Mouse (Mus musculus): Measurements from ENCODE around the gene Zfr.
"Not testable (repeated sequence)": the region's sequence is repeated elsewhere in the genome, so short reads cannot be mapped to it uniquely, and the experiment has no call there.

The Zfr gene

DNA sequence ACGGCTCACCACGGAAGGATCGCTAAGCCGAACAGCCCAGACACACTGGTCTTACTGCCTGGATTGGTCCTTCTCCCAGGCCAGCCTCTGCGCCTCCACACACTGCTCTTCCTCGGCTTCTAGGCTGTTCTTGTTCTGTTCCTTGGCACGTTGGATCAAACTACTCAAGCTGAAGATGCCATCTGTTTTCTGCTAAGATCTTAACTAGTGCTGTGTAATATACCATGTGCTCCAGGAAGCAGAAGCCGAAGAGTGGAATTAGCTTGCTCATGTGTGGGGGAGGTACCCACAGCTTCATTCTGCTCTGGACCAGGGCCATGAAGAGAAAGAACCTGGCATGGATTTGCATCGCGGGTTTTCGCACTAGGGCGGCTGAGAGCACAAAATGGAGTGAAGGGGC lies 11.2 kb upstream of the Zfr start:
- no peak for DNase-seq (ENCODE audit: low spot score)

DNA sequence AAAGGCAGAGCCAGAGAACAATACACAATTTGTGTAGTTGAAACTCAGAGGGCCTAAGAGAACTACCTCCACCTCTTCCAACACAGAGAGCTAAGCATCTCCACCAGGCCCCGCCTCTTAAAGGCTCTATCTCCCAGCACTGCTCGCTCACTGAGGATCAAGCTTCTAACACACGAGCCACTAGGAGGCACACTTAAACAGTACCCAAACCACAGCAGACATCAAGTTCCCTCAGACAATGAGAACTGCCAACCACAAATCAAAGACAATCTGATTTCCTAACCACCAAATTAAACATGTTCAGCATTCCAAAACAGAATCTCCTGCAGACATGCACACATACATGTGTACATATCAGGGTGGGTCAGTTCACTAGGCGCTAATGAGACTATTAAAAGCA lies 9.4 kb upstream of the Zfr start:
- DNase-seq (ENCODE audit: low spot score), result no peak

DNA sequence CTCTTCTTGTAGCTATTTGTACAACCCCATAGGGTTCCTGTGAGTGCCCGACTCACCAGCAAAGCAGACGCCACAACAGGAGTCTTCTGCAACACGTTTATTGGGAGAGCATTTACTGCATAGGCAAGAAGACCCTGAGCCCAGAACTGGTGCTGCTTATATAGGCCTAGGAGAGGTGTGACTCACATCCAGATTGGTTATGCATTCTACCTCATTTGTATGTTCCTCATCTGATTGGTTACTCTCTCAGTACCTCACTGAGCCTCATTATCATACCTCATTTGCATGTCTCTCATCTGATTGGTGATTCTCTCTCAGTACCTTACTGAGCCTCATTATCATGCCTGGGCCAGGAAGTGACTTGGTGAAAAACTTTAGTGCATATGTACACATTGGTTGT lies 8.7 kb upstream of the Zfr start:
- DNase-seq (ENCODE audit: low spot score), result not testable (repeated sequence)

DNA sequence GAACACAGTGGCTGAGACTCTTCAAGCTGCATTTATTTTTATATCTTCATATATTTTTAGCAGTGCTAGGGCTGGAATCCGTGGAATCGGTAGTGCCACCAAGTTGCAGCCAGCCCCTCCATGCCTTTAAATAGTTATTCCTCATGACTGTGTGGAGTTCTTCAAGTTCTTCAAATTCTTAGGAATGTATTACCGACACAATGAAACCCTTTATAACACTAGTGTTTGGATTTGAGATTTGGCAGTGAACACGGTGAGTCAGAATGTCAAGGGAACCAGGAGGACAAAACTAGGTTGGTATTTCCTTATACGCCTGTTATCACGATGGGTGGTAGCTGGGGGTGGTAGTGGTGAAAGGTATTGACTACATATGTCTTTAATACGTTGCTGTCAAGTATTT lies 6.4 kb upstream of the Zfr start:
- DNase-seq (ENCODE audit: low spot score), result no peak

DNA sequence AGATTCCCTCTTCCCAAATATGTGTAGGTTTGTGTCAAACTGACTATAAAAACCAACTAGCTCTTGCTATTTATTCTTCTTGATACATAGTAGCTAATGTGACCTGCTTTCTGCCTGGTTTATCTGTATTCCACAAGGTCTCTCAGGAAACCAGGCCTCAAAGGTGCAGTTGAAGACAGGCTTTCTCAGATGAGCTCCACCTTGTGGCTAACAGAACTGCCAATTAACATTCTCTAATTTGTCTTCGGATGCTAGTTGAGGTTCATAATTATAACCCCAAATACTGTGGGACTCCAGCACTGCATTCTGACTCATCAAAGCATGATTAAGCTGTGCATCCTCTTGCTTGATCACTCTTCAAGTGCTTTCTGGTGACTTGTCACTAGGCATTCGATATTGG lies 4.2 kb upstream of the Zfr start:
- no peak for DNase-seq (ENCODE audit: low spot score)

DNA sequence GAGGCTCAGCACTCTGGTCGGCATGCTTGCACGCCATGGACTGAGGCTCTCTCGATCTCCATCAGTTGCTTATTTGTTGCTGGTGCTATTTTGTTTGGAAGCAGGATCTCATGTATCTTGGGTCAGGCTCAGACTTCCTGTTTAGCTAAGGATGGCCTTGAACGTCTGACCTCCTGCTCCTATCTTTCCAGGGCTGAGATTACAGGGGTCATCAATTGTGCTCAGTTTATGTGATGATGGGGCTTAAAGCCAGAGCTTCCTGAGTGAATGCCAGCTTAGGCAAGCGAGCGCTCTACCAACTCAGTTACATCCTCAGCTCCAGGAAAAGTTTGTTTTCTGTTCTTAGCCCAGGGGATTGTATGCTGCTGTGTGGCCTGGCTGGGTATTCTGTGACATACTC lies 3.1 kb upstream of the Zfr start:
- no peak for DNase-seq (ENCODE audit: low spot score)

DNA sequence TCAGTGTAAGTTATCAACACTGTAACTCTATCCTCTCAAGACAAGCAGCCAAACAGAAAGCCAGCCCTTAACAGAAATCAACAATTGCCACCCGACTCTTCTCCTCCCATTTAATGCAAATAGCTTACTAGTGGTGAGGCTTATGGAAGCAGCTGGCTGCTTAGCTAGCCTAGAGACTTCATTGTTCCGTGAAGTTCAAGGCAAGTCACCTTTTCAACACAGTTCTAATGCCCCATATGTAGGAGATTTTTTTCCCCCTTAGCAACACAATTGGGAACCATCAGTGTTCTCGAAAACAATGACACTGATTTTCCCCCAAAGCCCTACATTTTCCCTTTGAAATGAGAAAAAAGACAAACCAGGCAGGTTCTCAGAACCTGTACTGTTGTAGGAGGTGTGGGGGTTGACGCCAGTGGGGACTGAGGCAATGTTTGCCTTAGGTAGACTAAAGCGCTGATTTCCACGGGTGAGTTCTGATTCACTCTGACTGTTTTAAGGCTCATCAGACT lies 1.9 kb upstream of the Zfr start:
- DNase-seq (ENCODE audit: low spot score), result no peak

DNA sequence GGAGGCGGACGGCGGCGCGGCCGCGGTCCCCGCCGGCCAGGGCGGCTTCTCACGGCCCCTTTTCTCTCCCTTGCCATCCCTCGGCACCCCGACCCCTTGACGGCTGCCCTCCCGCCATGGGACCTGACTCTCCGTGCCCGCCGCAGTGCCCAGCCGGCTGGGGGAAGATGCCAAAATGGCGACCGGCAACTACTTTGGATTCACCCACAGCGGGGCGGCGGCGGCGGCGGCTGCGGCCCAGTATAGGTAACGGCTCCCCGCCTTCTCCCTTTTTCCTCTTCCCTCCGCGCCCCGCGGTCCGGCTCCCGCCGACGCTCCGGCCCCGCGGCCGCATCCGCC lies 431 bp downstream of the Zfr start:
- DNase-seq (ENCODE audit: low spot score), result peak; percentile 75

DNA sequence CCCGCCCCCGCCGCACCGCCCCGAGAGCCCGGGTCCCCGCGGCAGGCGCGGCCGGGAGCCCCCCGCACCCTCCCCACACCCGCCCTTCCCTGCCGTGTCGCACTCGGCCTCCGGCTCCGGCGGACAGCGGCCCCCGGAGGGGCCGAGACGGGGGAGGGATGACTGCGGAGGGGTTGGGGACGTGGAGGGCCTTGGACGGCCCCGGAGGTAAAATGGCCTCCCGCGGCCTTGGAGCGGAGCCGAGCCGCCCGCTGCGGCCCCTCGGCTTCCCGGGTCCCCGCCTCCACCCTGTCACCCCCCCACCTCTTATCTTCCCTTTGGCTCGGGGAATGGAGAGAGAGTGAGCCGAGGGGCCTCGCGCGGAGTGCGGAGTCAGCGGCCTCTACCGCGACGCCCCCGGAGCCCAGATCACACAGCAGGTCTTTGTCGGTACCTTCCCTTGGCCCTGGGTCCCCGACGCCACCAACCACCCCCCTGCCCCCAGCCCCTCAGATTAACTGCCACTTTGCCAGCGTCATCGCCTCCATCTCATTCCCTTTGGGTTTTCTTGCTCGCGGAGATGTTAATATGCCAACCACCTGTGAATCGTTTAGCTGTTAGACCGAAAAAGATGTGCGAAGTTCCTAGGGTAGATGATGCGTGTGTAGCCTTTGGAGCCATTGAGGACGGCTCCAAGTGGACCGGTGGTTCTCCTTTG lies 949 bp downstream of the Zfr start:
- peak; percentile 76 for DNase-seq (ENCODE audit: low spot score)

DNA sequence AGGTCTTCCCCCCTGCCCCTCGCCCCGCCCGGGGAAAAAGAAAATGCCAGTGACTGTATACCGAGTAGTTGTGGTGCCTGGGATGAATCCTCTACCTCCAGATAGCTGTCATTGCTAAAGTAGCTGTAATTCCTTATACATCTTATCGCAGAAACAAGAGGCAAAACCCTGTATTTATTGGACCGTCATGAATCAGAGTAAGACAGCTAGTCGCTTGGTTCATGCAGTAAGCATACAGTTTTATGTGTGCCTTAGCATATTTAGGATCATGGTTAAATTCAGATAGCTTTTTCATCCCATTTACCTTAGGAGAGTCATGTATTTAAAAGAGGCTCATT lies 1.5 kb downstream of the Zfr start:
- no peak for DNase-seq (ENCODE audit: low spot score)

DNA sequence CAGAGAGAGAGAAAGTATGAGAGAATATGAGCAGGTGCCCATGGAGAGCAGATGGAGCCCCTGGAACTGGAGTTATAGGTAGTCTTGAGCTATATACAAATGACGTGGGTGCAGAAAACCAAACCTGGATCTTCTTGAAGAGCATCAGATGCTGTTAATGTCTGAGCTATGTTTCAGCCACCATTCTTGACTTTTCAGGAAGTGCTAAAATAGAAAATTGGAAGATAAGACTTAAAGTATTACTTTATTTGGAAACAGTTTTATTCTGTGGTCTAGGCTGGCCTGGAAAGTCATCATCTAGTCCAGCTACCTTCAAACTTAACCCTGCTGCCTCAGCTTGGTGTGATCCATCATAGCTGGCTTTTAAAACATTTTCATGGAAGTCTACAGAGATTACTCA lies 7.3 kb downstream of the Zfr start:
- DNase-seq (ENCODE audit: low spot score), result no peak

DNA sequence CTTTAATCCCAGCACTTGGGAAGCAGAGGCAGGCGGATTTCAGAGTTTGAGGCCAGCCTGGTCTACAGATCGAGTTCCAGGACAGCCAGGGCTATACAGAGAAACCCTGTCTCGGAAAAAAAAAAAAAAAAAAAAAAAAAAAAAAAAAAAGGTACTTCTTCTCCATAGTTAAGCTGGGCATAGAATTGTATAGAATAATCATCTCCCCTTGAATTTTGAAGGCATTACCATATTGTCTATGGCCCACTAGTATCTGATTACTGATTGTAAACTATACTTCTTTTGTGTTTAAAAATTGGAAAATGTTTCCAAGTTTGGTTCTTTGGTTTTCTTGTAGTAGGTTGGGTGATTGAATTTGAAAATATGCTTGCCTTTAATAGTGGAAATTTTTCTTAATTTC lies 13.2 kb downstream of the Zfr start:
- DNase-seq (ENCODE audit: low spot score), result not testable (repeated sequence)

DNA sequence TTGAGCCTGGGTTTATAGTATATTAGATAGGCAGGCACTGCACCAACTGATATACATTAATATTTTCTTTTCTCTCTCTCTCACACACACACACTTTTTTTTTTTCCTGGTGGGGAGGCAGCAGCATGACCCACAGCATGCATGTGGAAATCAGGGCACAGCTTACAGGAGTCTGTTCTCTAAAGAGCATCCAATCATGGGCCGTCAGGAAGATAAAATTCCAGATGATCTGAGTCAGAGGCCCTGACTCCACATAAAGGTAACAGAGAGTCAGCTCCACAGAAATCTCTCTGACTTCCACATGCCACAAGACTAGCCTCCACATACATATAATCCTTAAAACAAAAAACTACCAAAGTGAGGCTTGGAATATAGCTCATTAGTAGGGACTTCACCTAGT lies 16.9 kb downstream of the Zfr start:
- DNase-seq (ENCODE audit: low spot score), result no peak

DNA sequence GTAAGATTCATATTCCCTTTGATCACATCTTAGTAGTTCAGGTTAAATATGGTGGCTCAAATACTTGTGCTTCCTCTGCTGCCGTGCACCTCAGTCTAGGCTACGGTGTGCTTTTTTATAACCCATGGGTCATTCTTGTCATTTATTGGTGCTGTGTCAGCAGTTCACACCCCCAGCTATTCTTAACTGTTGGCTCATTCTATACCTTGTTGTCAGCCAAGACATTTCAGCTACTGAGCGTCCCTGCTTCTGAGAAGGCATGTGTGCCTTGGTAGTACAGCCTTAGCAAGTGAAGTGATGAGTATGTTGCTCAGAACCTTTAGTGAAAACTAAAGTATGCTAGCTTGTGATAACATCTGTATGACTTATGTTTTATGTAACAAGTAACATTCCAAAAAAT lies 17.7 kb downstream of the Zfr start:
- DNase-seq (ENCODE audit: low spot score), result no peak

DNA sequence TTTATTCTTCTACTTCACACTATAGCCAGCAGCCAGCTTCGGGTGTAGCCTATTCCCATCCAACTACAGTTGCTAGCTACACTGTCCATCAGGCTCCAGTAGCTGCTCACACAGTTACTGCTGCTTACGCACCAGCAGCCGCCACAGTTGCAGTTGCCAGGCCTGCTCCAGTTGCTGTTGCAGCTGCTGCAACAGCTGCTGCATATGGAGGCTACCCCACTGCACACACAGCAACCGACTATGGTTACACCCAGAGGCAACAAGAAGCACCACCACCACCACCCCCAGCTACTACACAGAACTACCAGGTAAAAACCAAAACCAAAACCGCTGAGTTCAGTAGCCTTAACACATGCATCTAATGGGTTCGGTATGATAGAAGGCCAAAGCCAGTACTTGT lies 18.7 kb downstream of the Zfr start:
- no peak for DNase-seq (ENCODE audit: low spot score)

DNA sequence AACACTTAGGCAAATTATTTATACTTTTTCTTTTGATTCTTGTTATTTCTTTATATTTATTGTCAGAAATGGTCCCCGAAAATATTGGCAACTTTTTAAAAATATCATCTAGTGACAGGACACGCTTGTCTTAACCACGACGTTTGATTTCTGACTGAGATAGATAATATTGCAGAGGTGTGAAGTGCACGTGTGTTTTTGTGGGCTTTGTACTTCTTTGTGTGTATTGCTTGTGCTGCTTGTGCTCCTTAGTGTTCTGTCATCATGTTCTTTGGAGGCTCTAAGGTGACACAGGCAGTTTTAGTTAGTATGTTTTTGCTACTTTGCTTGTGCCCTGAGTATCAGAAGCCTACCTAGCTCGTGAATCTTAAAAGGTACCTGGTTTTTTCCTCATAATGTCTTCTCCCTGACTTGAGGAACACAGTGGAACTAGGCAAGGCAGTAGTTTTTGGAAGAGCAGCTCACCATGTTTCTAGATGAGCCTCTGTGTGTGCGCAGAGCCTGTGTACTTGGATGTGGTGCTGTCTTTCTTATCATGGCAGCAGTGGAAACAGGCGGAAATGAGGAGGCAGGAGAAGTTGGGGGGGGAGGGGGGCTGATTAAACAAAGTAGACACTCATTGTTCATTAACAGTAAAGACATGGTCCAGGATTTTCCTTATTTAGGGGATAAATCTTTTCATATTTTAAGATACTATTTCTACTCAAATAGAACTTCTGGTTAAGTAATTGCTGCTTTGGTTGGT lies 23.5 kb downstream of the Zfr start:
- DNase-seq (ENCODE audit: low spot score), result no peak

DNA sequence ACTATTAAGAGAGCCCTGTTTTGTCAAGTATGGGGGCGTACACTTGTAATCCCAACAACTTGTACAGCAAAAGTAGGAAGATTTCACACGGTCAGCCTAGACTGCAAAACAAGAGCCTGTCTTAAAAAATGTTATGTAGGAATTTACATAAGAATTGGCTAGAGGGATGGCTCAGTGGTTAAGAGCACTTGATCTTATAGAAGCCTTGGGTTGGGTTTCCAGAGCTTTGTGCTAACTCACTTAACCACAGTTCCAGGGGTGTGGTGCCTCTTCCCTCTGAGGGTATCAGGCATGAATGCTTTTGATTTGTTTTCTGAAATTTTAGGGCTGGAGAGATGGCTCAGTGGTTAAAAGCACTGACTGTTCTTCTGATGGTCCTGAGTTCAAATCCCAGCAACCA lies 29.8 kb downstream of the Zfr start:
- DNase-seq (ENCODE audit: low spot score), result no peak

DNA sequence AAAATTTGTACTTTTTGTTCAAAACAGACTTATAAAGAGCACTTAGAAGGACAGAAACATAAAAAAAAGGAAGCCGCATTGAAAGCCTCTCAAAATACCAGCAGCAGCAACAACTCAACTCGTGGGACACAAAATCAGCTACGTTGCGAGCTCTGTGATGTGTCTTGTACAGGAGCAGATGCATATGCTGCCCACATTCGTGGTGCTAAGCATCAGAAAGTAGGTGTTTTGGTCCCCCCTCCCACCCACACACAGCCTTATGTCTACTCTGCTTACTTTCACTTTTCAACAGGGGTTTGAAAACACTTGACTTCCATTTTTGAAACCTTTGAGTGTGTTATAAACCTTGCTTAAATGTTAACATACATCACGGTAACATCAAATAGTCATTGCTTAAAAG lies 31.9 kb downstream of the Zfr start:
- no peak for DNase-seq (ENCODE audit: low spot score)

DNA sequence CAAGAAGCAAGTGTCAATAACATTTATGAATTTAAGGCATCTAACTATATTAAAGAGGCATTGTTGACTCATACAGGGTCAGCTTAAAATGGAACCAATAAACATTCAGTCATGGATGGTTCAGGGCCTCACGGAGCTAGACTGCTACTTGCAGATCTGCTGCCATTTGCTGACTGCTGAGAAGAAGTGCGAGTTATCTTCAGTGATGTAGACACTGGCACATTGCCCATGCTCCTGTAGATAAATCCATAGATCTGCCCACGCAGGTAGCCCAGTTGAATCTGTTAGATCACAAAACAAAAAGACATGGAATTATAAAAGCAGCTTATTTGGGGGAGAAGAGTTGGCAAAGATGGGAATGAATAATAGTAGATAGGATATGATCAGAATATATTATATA lies 36.1 kb downstream of the Zfr start:
- no peak for DNase-seq (ENCODE audit: low spot score)

DNA sequence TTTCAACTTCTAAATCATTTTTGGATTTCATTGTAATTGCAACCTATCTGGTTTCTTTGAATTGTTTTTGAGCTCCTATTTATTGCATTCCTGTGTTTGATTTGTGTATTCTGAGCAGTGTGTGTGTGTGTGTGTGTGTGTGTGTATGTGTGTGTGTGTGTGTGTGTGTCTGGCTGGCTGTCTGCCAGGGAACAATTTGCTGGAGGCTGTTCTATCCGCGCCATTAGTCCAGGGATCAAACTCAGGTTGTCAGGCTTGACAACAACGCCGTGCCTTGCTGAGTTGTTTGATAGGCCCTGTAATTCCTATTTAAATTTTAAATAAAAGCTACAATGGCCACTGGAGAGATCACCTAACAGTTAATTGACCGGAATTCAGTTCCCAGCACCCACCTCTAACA lies 60.5 kb downstream of the Zfr start:
- no peak for DNase-seq (ENCODE audit: low spot score)

DNA sequence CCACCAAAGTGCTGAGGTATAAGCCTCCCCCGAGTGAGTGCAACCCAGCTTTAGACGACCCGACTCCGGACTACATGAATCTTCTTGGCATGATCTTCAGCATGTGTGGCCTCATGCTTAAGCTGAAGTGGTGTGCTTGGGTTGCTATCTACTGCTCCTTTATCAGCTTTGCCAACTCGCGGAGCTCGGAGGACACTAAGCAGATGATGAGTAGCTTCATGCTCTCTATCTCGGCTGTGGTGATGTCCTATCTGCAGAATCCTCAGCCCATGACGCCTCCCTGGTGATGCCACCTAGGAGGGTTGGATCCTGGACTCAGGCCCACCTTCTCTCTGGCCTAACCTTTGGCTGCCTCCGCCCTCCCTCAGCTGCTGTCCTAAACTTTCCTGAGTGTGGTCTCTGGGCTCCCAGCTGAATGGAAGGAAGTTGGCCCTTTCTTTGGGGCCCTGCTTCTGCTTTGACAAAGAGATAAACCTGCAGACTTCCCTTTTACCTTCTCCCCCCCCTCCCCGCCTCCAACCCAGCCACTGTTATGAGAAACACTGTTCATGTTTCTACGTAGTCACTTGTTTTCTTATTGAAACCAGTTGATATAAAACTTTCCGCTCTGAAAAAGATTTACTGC lies 63.7 kb downstream of the Zfr start:
- not testable (repeated sequence) for DNase-seq (ENCODE audit: low spot score)

DNA sequence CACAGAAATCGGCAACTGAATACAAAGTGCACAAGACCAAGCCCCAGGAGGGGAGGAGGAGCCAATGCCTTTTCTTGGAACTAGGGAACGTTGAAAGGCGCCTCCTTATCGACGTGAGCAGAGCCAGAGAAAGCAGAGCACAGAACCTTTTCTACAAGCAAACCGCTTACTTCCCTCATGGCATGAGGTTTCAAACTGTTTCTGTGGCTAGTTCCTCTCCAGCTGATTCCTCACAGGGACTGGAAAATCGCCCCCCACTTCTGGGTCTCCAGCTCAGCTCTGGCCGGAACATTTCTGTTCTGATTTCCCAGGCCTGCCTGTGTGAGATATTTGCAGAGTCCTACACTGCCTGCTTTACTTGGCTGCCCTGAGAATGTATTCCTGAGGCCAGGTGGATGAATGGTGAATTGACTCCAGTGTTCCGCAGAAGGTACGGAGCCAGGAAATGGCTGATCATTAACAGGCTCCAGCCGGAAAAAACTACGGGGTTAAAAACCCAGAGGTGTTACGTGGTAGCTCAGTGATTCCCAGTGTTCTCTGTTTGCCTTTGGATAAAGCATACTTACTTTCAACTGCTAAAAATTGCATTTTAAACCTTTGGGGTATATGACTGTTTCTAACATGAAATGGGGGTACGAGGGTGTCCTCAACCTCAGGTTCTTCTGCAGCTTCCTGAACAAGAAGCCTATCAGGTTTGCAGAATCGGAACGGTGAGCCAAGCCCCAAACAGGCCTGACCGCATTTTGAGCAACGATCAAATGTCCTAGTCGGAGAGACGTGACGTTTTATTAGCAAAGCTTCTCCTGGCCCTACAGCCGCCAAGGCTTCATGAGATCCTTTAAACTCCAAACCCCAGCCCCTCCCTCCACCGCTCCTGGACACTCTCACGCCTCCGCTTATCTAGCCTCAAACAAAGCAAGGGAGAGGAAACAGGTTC lies 76.5 kb downstream of the Zfr start:
- no peak for DNase-seq (ENCODE audit: low spot score)
